Mouse (Mus musculus) layer of hippocampus, adult 11-12 months (tissue): Measurements from ENCODE around the gene Coq8a.

Source experiments
- DNase-seq: peaks from one replicate; pipeline ENCODE4 v3.0.0; 2022; ENCODE audit warnings: low spot score

The Coq8a gene

DNA sequence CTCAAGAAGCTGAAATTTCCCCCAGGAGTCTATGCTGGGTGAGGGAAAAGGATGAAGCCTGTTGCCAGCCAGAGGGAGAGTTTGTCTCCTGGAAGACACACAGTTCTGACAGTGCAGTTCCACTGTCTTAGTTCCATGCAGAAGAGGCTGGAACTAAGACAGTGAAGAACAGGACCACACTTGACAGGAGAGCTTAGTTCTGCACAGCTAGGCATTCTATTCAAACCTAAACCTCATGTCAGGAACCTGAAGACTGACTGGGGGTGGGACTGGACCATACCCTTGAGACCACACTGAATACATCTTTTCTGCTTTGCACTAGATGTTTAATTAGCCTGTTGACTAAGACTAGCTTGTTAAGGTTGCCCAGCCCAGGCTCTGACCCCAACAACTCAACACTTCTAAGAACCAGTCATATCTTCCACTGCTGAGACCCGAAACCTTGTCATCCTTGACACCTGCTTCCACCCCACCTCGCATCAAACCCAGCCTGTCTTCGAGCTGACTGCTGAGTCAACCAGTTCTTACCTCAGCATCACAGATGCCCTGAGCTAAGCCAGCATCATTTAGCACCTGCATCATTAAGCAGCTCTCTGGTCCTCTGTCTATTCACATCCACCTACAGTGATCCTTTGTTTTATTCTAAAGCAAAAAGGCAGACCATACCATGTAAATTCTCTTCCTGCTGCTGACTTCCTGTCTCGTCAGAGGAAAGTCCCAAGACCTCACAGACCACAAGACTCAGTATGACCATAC lies at the start of gene Coq8a:
Gene Coq8a (minus strand): TSS at position 644 of the 756 bp plus-strand sequence.
- DNase-seq = no peak

DNA sequence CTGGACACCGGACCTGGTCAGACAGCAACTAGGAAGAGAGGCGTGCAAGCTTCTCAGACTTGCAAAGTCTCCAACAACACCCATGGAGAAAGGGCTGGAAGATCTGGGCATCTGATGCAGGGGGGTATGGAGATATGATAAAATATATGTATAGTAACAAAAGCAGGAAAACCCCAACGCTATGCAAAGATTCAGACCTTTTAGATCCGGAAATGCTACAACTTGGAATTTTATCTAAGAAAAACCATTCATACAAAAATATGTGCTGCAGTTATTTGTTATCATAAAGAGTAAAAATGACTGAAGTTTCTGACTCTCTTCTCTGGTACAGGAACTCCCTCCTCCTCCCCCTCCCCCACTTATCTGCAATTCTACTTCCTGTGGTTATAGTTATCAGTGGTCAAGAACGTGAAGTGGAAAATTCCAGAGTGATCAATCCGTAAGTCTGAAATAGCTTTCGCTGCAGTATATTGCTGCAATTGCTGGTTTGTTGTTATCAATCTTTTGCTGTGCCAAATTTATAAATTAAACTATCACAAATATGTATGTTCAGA lies 49.3 kb upstream of the Coq8a start:
- DNase-seq = no peak

GRCm38 (mm10) chr1:180247901-180248300 lies 48.5 kb upstream of the Coq8a start:
- no peak for DNase-seq

- DNase-seq = no peak
These were observed 46.5 kb upstream of the Coq8a start for GRCm38 (mm10) chr1:180245741-180246507.

DNA sequence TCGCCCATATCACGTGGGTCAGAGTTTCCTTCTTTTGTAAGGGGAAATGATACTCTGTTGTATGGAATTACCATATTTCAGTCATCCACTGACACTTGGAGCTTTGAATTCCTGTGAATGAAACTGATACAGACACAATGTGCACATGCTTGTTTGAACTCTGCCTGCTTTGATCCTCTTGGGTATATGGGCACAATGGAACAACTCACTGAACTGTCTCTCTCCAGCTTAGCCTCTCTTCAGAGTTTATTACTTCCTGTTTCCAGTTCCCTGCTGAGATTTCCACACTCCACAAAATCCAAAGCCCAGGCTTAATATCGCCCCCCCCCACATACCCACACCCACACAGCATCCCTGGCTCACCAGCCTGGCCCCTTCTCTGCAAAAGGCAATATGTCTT lies 32.3 kb upstream of the Coq8a start:
- DNase-seq = no peak

DNA sequence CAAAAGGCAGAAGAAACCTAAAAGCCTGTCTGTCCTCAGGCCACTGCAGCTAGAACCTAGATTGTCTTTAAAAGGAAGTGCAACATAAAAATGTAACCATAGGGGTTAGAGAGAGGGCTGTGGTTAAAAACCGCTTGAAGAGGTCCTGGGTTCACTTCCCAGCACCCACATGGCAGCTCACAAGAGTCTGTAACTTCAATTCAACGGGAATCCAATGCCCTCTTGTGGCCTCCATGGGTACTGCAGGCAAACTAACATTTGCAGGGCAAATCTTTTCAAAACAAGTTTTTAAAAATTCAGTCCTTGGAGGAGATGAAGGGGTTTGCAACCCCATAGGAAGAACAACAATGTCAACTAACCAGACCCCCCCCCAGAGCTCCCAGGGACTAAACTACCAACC lies 31.2 kb upstream of the Coq8a start:
- DNase-seq = no peak

GRCm38 (mm10) chr1:180229906-180230305 lies 30.5 kb upstream of the Coq8a start:
- no peak for DNase-seq

DNA sequence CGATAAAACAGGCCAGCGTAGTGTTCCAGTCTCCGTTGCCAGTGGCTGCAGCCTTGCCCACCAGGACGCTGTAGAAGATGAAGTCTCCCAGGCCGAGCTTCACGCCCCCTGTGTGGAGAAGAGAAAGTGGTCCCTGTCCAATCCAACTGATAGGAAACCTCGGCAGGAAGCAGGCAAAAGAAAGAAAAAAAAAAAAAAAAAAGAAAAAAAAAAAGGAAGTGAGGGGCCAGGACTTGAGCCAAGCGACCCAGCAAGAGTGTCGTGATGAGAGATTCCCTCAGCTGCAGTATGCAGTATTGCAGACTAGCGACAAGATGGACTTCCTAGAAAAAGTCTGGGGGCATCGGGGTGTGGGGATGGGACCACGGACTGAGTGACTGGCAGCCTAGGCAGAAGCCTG lies 29.5 kb upstream of the Coq8a start:
- no peak for DNase-seq

- DNase-seq = no peak
These were observed 27.4 kb upstream of the Coq8a start for GRCm38 (mm10) chr1:180226766-180227165.

GRCm38 (mm10) chr1:180226221-180226713 lies 26.9 kb upstream of the Coq8a start:
- DNase-seq = no peak

DNA sequence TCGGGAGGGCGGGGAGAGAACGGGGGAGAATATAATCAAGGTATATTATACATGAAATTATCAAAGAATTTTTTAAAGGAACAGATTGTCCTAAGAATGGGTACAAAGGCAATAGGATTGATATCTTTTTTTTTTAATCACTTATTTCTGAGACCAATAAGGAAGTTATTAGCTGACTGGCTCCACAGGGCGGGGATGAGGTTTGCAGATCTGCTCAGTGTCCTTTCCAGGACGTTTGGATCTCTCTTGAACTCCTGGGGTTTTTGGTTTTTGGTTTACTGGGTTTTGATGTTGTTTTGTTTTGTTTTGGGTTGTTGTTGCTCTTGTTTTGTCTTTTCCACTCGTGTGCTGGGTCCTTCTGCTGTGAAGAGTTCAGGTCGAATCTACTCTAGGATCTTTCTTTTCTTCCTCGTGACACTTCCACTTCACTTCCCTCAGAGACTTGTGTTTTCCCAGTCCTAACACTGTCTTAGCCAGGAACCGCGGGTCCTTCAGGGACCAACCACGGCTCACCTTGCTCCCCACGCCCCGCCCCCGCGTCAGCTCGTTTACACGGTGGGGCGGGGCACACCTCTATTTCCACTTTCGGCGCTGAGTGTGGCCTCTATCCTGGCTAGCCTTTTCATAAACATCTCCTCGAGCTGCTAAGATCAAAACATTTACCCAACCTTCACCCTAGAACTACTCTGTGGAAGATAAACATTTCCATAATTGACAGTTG lies 26.3 kb upstream of the Coq8a start:
- no peak for DNase-seq

DNA sequence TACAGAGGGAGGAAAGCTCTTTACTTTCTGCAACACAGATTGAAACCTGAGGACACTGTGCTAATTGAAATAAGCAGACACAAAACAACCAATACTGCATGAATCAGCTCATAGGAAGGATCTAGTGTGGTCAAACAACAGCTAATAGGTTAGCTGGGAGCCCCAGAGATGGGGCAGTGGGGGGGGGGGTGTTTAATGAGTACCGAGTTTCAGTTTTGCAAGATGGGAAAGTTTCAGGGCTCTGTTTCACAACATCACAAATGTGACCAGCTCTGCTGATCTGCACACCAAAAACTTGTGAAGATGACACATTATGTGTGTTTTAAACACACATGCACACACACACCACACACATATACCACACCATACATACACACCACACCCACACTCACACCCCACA lies 22.6 kb upstream of the Coq8a start:
- DNase-seq = no peak

- no peak for DNase-seq
These were observed 21.6 kb upstream of the Coq8a start for GRCm38 (mm10) chr1:180220791-180221542.

DNA sequence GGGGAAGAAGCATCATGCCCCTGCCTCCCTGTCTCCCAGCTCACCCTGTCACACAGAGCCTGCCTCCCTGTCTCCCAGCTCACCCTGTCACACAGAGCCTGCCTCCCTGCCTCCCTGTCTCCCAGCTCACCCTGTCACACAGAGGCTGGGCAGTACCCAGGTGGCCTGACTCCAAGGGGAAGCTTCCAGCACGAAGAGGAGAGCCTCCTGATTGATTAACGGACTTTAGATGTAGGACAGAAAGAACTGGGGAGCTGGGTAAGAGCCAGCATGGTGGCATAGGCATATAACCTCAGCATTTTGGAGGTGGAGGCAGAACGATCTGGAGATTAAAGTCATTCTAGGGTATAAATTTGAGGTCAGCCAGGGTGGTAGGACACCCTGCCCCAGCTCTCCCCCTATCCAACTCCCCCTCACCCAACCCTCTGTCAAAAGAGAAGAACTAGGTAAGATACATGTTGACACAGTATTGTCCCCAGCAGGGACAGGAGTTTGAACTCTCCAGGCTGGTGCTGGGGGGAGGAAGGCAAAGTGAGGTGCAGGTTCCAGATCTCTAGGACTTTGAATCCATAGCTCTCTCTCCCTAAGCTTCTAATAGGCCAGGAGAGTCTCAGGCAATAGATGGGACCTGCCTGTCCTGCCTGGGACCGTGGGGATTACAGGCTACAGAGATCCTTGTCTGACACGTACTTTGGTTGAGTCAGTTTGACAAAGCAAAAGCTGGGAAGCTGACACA lies 17.3 kb upstream of the Coq8a start:
- no peak for DNase-seq

- DNase-seq = peak; percentile 58
These were observed 15.6 kb upstream of the Coq8a start for GRCm38 (mm10) chr1:180215044-180215443.

GRCm38 (mm10) chr1:180212911-180213310 lies 13.5 kb upstream of the Coq8a start:
- DNase-seq = no peak

- DNase-seq = no peak
These were observed 11.4 kb upstream of the Coq8a start for GRCm38 (mm10) chr1:180210781-180211271.

- DNase-seq = no peak
These were observed 10.6 kb upstream of the Coq8a start for GRCm38 (mm10) chr1:180210031-180210432.

DNA sequence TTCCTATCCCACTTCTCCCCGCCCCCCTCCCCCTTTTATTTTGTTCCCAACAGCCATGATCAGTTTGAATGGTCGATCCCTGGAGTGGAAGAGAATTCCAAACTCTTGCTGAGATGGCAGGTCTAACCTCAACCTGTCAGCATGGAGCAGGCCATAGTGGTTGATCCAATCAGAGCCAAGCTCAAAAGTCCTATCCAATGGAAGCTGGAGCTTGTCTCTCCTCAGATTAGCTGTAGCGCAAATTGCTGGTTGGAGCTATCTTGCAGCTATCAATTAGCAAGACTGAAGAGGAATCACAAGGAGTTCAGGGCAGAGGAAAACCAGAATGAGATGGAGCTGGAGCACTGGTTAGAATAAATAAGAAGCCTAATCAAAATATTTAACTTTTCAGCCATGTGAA lies 9.0 kb upstream of the Coq8a start:
- DNase-seq = no peak

GRCm38 (mm10) chr1:180200722-180201121 lies 1.3 kb upstream of the Coq8a start:
- no peak for DNase-seq

DNA sequence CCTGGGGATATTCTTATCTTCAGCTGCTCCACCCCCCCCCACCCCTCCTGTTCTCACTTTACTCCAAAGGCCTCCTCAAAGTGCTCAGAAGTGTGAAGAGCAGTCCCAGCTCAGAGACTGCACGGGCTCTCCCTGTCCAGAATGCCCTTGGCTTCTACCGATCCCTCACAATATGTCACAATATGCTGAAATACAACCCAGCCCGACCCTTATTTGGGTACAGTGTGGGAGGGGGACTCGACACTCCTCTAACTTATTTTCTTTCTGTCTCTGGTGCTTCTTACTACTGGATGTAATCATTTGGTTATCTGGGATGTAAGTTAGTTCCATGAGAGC lies 281 bp upstream of the Coq8a start:
- DNase-seq = no peak
